Mouse (Mus musculus) c-Kit-positive CD71-positive TER-119-positive erythroid progenitor cells, embryonic 14.5 days (primary cell): ENCODE data around the gene Gpm6b.

Experiments
- DNase-seq: peaks from one replicate; pipeline ENCODE4 v3.0.0-alpha.2; 2013; ENCODE audit warnings: low spot score

Gene Gpm6b

DNA sequence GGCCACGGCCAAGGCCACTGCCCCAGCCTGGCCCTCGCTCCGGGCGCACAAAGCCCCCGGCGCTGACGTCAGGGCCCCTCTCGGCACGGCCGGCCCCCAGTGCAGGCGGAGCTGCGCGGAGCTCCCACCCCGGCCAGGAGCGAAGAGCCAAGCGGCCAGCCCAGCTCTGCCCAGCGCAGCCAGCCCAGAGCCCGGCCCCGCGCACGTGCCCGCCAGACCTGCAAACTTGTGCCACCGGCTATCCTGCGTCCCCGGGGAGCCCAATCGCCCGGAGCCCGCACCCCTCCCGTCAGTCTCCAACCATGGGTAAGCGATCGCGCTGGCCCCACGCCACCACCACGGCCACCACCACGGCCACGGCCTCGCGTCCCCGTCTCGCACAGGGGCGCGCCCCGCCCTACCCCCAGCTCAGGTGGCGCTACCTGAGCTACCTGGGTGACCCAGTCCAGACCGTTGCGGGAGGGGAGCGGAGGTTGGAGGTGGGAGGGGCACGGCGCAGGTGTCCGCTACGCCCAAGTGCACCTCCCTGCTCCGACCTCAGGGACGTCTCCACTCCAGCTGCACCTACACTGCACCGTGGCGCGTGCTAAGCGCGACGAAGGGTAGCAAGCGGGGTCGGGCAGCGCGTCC, at the start of gene Gpm6b:
TSS of gene Gpm6b (plus strand) at position 81 of the 630 bp plus-strand sequence.
- DNase-seq: no peak

DNA sequence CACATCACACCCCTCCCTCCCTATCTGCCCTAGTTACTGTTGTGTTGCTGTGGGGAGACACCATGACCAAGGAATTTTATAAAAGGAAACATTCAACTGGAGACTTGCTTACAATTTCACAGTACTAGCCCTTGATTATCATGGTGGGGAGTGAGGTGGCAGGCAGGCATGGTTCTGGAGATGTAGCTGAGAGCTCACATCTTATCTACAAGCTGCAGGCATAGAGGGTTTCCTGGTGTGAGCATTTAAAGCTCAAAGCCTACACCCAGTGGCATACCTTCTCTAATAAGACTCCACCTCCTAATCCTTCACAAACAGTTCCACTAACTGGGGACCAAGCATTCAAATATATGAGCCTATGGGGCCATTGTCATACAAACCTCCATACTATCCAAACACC, 42.4 kb upstream of the Gpm6b start:
- peak; percentile 6 for DNase-seq

GRCm38 (mm10) chrX:166198266-166198665, 40.4 kb upstream of the Gpm6b start:
- no peak for DNase-seq

- DNase-seq: no peak
Observed at GRCm38 (mm10) chrX:166199812-166200211, 38.9 kb upstream of the Gpm6b start.

GRCm38 (mm10) chrX:166214576-166214975, 24.1 kb upstream of the Gpm6b start:
- no peak for DNase-seq

- no peak for DNase-seq
Observed at GRCm38 (mm10) chrX:166216248-166216647, 22.5 kb upstream of the Gpm6b start.

GRCm38 (mm10) chrX:166216720-166217119, 22.0 kb upstream of the Gpm6b start:
- DNase-seq: no peak

- DNase-seq: no peak
Observed at GRCm38 (mm10) chrX:166219331-166219730, 19.4 kb upstream of the Gpm6b start.

- DNase-seq: no peak
Observed at GRCm38 (mm10) chrX:166226856-166227255, 11.9 kb upstream of the Gpm6b start.

- DNase-seq: no peak
Observed at GRCm38 (mm10) chrX:166229750-166230149, 9.0 kb upstream of the Gpm6b start.

- DNase-seq: no peak
Observed at GRCm38 (mm10) chrX:166230515-166231267, 8.0 kb upstream of the Gpm6b start.

DNA sequence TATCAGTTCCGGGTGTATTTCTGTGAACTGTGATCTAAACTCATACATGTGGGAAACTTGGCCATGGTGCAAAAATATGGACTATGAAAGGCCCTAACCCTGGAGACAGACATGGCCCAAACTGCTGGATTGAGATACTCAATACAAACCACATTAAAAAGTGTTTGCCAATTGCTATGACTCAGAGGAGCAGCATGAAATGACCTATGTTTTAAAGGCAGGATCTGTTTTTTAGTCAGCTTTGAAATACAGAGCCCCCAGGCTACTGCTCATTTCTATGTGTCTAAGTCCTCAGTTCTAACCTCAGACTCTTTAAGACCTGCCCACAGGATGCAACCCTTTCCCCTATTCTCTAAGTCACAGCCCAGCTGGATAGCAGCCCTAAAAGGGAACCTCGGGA, 2.6 kb upstream of the Gpm6b start:
- no peak for DNase-seq

GRCm38 (mm10) chrX:166239520-166239919, 809 bp downstream of the Gpm6b start:
- DNase-seq: no peak

DNA sequence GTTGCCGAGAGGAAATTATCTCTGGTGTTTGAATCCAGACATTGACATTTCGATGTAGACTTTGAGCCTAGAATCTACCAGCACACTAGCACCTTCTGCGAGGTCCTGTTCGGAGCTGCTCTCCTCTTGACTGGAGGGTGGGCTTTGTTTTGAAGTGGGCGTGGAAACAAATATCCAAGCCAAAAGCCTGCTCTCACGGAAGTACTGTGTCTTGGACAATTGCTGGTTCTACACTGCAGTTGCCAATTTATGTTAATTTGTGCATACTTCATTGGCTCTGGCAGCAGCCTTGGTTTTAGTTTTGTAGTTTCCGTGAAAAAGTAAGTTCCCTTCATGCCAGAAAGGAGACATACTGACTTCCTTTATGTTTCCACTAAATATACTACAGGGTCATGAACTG, 2.0 kb downstream of the Gpm6b start:
- DNase-seq: no peak

DNA sequence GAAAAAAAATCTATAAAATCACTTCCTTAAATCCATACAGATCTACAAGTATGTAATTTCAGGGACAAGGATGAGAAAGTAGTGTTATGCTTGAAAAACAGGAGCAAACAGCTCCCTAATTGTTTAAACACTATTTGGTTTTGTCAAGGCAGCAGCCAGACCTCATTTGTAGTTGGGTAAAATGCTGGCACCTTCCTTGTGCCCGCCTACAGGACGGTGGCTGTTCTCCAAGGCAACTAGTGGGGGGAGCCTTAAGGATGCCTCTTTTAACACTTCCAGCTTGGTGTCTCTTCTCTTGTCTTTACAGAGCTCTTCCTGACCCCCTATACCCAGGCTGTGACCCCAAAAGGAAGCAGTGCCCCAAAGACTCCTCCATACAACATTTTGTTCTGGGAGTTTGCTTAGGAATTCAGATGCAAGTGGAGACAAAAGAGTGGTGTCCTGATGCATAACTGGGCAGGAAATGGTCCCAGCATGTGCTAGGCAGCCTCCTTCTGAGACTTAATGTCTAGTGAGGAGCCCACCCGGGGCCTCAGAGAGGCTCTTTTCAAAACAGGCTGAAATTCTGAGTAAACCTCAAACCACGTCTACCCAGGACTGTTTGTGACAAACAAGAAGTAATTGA, 4.7 kb downstream of the Gpm6b start:
- DNase-seq: no peak

- no peak for DNase-seq
Observed at GRCm38 (mm10) chrX:166271489-166271888, 32.8 kb downstream of the Gpm6b start.

DNA sequence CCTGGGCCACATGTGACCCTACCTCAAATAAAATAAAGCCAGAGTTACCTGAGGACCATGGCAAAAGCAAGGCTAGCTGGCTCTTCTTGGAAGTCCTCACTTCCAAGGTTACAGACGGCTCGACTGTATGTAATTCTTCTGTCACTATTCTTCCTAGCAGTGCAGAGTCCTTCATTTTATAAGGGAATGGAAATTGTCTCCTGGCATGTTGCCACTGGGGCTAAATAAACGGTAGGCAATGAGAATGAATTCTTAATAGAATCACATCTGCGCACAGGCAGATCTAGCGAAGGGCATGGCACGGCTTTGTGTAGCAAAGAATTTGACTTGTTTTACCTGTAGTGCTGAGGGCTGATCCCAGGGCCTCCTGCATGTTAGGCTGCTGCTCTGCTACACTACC, 33.9 kb downstream of the Gpm6b start:
- DNase-seq: no peak

DNA sequence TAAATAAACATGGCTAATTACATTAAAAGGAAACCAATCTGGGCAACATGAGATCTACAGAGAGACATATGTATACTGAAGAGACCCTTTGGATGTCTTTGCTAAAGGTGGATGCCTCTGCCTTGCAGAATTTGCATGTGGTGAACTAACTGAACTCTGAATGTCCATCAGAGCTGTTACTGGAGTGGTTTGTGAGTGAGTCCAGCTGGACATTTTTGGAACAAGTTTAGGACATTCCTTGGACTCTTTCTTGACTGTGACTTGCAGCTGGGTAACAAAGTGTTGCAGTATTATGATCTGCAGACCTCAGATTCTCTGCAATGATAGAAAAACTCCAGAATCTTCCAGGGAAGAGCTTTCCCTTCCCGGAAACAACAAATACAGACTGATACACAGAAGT, 41.1 kb downstream of the Gpm6b start:
- DNase-seq: no peak

GRCm38 (mm10) chrX:166286760-166287483, 48.2 kb downstream of the Gpm6b start:
- no peak for DNase-seq

- DNase-seq: no peak
Observed at GRCm38 (mm10) chrX:166291266-166291665, 52.6 kb downstream of the Gpm6b start.

GRCm38 (mm10) chrX:166293465-166293864, 54.8 kb downstream of the Gpm6b start:
- no peak for DNase-seq

DNA sequence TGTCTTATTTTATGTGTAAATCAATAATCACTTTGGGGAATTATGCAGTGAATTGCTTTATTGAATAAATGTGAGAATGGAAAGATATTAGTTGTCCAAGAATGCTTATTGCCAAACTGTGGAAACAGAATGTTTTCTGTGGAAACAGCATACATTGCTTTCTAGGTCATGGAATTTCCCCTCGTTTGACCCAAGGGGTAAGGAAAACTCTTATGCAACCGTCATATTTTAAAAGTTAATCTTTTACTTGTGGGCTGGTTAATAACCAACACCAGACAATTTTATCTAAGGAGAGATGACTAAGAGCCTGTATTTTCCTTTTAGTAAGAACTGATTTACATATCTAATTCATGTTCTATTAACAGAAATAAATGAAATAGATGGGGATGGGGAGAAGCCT, 64.1 kb downstream of the Gpm6b start:
- DNase-seq: no peak

- no peak for DNase-seq
Observed at GRCm38 (mm10) chrX:166304355-166304754, 65.6 kb downstream of the Gpm6b start.
